Mouse (Mus musculus) heart, adult 2 months (tissue): ENCODE data around the gene Scrn3. TPM values are rescaled to one million over a fixed set of nuclear protein-coding genes. Genes with fewer than 3 reads are reported as not detected.

Experiments
- DNase-seq, 2 experiments: peaks; one replicate each; pipeline ENCODE4 v3.0.0; 2021
- H3K27ac ChIP-seq: fragments of 200-600 bp; 2 replicates; pipeline ENCODE4 v1.8.1; 2022
- H3K27me3 ChIP-seq: fragments of 200-500 bp; 2 replicates; pipeline ENCODE4 v1.6.1; 2012; ENCODE audit warnings: mild to moderate bottlenecking, low read length, inconsistent platforms, mixed read lengths; ENCODE audit not compliant: control insufficient read depth, insufficient read depth
- H3K36me3 ChIP-seq: fragments of 200-500 bp; 2 replicates; pipeline ENCODE4 v1.6.1; 2012; ENCODE audit warnings: low read length, inconsistent platforms; ENCODE audit not compliant: control insufficient read depth, insufficient read depth
- H3K4me1 ChIP-seq: fragments of 200-500 bp; 2 replicates; pipeline ENCODE4 v1.6.1; 2011; ENCODE audit warnings: low read length; ENCODE audit not compliant: control insufficient read depth, insufficient read depth
- H3K4me3 ChIP-seq: fragments of 200-600 bp; 2 replicates; pipeline ENCODE4 v1.8.1; 2022
- H3K79me2 ChIP-seq: fragments of 200-500 bp; replicated peaks from 2 replicates; pipeline ENCODE4 v1.6.1; 2012; ENCODE audit warnings: mild to moderate bottlenecking, inconsistent platforms, low read length, moderate library complexity, mixed read lengths; ENCODE audit not compliant: control insufficient read depth, insufficient read depth
- H3K9ac ChIP-seq: fragments of 200-500 bp; 2 replicates; pipeline ENCODE4 v1.6.1; 2012; ENCODE audit warnings: low read depth, mild to moderate bottlenecking, control low read depth, inconsistent platforms, low read length, mixed read lengths
- CTCF ChIP-seq: fragments of 200-600 bp; IDR thresholded peaks from 2 replicates; pipeline ENCODE4 v1.8.1; 2022; ENCODE audit warnings: antibody characterized with exemption, mild to moderate bottlenecking, moderate library complexity
- EP300 ChIP-seq: fragments of 200-500 bp; IDR thresholded peaks from 2 replicates; pipeline ENCODE4 v1.6.1; 2011; ENCODE audit warnings: low read depth, low read length, control low read depth; ENCODE audit not compliant: insufficient read depth
- POLR2A ChIP-seq: fragments of 200-500 bp; IDR thresholded peaks from 2 replicates; pipeline ENCODE4 v1.6.1; 2011; ENCODE audit warnings: mild to moderate bottlenecking, low read depth, low read length, control low read depth; ENCODE audit not compliant: insufficient read depth
- WGBS: fragments of 180-500 bp; shearing (Covaris S2); methylation state at CpG from one replicate; pipeline ENCODE4 v1.1.7; 2018; 5-methylcytosine and 5-hydroxymethylcytosine counted together
- intact Hi-C: fragments of 180-260 bp; cut with DNase I; formaldehyde crosslinking; loops from one replicate; pipeline ENCODE4 v1.15.1; 2025
- polyA plus RNA-seq: library from polyadenylated mRNA; depleted of rRNA; stranded (reverse); fragments of >200 nt; gene quantifications from 2 replicates; pipeline ENCODE4 v1.2.3, GENCODE M21; 2012
- total RNA-seq, 2 experiments: library from RNA; stranded (reverse); gene quantifications; 2 replicates each; pipeline ENCODE4 v1.2.3; 2021

Gene Scrn3
- total and polyA plus RNA-seq, 3 experiments: 11.4 to 27.8 (median 24.0) TPM

GRCm38 (mm10) chr2:73266623-73267022 lies 45.8 kb upstream of the Scrn3 start:
- WGBS: 35% methylated on average over 1 of the region's 1 CpGs
- no peaks in the 10 kb centered on the region for H3K79me2 ChIP-seq
- no peak for TF ChIP-seq POLR2A
- TF ChIP-seq CTCF: no peak
- TF ChIP-seq EP300: no peak
- DNase-seq: no peak
- H3K4me1 ChIP-seq: no peaks in the 10 kb centered on the region
- intact Hi-C loops: no loop called here
- H3K36me3 ChIP-seq: no peaks in the 10 kb centered on the region
- H3K27ac ChIP-seq: no peak overlapping the region
- H3K4me3 ChIP-seq: no peak overlapping the region
- H3K27me3 ChIP-seq: peaks cover 34% of the 10 kb centered on the region
- no peak overlapping the region for H3K9ac ChIP-seq

- WGBS: 32% methylated on average over 3 of the region's 3 CpGs
- Histone ChIP-seq H3K27me3 (peaks cover 37% of the 10 kb centered on the region), H3K9ac (no peak overlapping the region), H3K4me3 (no peak overlapping the region), H3K4me1 (no peaks in the 10 kb centered on the region), H3K79me2 (no peaks in the 10 kb centered on the region), H3K36me3 (no peaks in the 10 kb centered on the region; the same call in 1 of the 2 replicates), H3K27ac (no peak overlapping the region)
- no peak for DNase-seq
- intact Hi-C loops: no loop called here
- TF ChIP-seq EP300 (no peak), CTCF (no peak), POLR2A (no peak)
Observed at GRCm38 (mm10) chr2:73267231-73267630, 45.2 kb upstream of the Scrn3 start.

- Histone ChIP-seq H3K27me3 (peaks cover 38% of the 10 kb centered on the region), H3K79me2 (no peaks in the 10 kb centered on the region), H3K36me3 (no peaks in the 10 kb centered on the region; the same call in 1 of the 2 replicates), H3K9ac (no peak overlapping the region), H3K27ac (no peak overlapping the region), H3K4me3 (no peak overlapping the region), H3K4me1 (no peaks in the 10 kb centered on the region)
- intact Hi-C loops: no loop called here
- WGBS: 19% methylated on average over 4 of the region's 4 CpGs
- DNase-seq: no peak
- TF ChIP-seq EP300: no peak
- no peak for TF ChIP-seq CTCF
- TF ChIP-seq POLR2A: no peak
Observed at GRCm38 (mm10) chr2:73267818-73268217, 44.6 kb upstream of the Scrn3 start.

GRCm38 (mm10) chr2:73268281-73268680 lies 44.1 kb upstream of the Scrn3 start:
- Histone ChIP-seq H3K27me3 (peaks cover 43% of the 10 kb centered on the region), H3K4me3 (no peak overlapping the region), H3K27ac (no peak overlapping the region), H3K4me1 (no peaks in the 10 kb centered on the region), H3K36me3 (no peaks in the 10 kb centered on the region; the same call in 1 of the 2 replicates), H3K9ac (no peak overlapping the region), H3K79me2 (no peaks in the 10 kb centered on the region)
- intact Hi-C loops: no loop called here
- TF ChIP-seq POLR2A (no peak), CTCF (no peak), EP300 (no peak)
- 15% methylated on average over 12 of the region's 12 CpGs for WGBS
- DNase-seq: no peak

GRCm38 (mm10) chr2:73268836-73269395 lies 43.5 kb upstream of the Scrn3 start:
- intact Hi-C loops: no loop called here
- Histone ChIP-seq H3K79me2 (no peaks in the 10 kb centered on the region), H3K36me3 (no peaks in the 10 kb centered on the region; the same call in 1 of the 2 replicates), H3K27me3 (peaks cover 47% of the 10 kb centered on the region), H3K27ac (no peak overlapping the region), H3K4me1 (no peaks in the 10 kb centered on the region), H3K9ac (no peak overlapping the region), H3K4me3 (no peak overlapping the region)
- DNase-seq: no peak
- TF ChIP-seq POLR2A (no peak), EP300 (no peak), CTCF (no peak)
- WGBS: 23% methylated on average over 8 of the region's 8 CpGs

GRCm38 (mm10) chr2:73269666-73270065 lies 42.7 kb upstream of the Scrn3 start:
- no peak for DNase-seq
- intact Hi-C loops: loop anchor here (10.0 kb wide), 2 partner anchors 295 to 1425 kb away; partner anchors contain the start of genes Hoxd10 and Hoxd9
- H3K27me3 ChIP-seq: peaks cover 48% of the 10 kb centered on the region
- no peak for TF ChIP-seq EP300
- TF ChIP-seq CTCF: no peak
- no peak for TF ChIP-seq POLR2A
- 2% methylated on average over 17 of the region's 17 CpGs for WGBS
- H3K79me2 ChIP-seq: no peaks in the 10 kb centered on the region
- H3K27ac ChIP-seq: no peak overlapping the region
- H3K4me3 ChIP-seq: no peak overlapping the region
- no peaks in the 10 kb centered on the region; the same call in 1 of the 2 replicates for H3K36me3 ChIP-seq
- H3K4me1 ChIP-seq: no peaks in the 10 kb centered on the region; the same call in 1 of the 2 replicates
- no peak overlapping the region for H3K9ac ChIP-seq
